Mouse (Mus musculus) forebrain, embryonic 12.5 days (tissue): ENCODE measurements around the gene Exoc3l2. TPM values are rescaled to one million over a fixed set of nuclear protein-coding genes. Genes with fewer than 3 reads are reported as not detected.
A peak's percentile ranks its signal among the peaks of the same experiment; 100 is the strongest.

Experiments
- ATAC-seq: fragments of 200-750 bp; cut with Nextera tagmentation; 2 replicates; pipeline ENCODE4 v1.8.0; 2017; ENCODE audit warnings: moderate TSS enrichment; ENCODE audit not compliant: low FRiP score
- H3K27ac ChIP-seq: fragments of 300-500 bp; sonication (generic); 2 replicates; pipeline ENCODE4 v1.5.1; 2016; ENCODE audit warnings: mild to moderate bottlenecking
- H3K27me3 ChIP-seq: fragments of 300-500 bp; sonication (generic); 2 replicates; pipeline ENCODE4 v1.6.1; 2016; ENCODE audit warnings: mild to moderate bottlenecking
- H3K36me3 ChIP-seq: fragments of 300-500 bp; sonication (generic); replicated peaks from 2 replicates; pipeline ENCODE4 v1.6.1; 2016; ENCODE audit warnings: mild to moderate bottlenecking
- H3K4me1 ChIP-seq: fragments of 300-500 bp; sonication (generic); 2 replicates; pipeline ENCODE4 v1.6.1; 2016
- H3K4me2 ChIP-seq: fragments of 300-500 bp; sonication (generic); 2 replicates; pipeline ENCODE4 v1.6.1; 2016; ENCODE audit warnings: mild to moderate bottlenecking, moderate library complexity
- H3K4me3 ChIP-seq: fragments of 300-500 bp; sonication (generic); replicated peaks from 2 replicates; pipeline ENCODE4 v1.5.1; 2016; ENCODE audit warnings: mild to moderate bottlenecking
- H3K9ac ChIP-seq: fragments of 300-500 bp; sonication (generic); 2 replicates; pipeline ENCODE4 v1.6.1; 2016; ENCODE audit warnings: mild to moderate bottlenecking
- H3K9me3 ChIP-seq: fragments of 300-500 bp; sonication (generic); 2 replicates; pipeline ENCODE4 v1.6.1; 2016
- WGBS: fragments of 180-500 bp; shearing (Covaris S2); methylation state at CpG from one replicate; pipeline ENCODE4 v1.1.7; 2016; 5-methylcytosine and 5-hydroxymethylcytosine counted together
- polyA plus RNA-seq: library from polyadenylated mRNA; unstranded; fragments of >200 nt; fragmentation: Nextera tagmentation; extraction: Ambion mirVana; gene quantifications from 2 replicates; pipeline ENCODE4 v1.2.1, GENCODE M21; 2016

The Exoc3l2 gene
- polyA plus RNA-seq, 1 experiment from 2014 or later = 0.51 TPM

DNA sequence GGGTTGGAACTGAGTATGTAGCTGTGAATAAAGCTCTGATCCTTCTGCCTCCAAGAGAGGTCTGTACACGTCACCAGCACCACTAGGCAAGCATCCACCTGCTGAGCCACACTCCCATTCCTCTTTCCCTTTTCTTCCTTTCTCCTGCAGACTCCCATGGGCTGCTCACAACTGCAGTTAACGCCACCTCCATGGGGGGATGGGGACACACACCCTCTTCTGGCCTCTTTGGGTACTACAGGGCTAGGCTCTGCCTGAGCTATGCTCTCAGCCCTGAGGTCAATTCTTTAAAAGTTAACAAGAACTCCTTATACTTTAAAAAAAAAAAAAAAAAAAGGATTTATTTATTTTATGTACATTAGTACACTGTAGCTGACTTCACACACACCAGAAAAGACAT, 30.7 kb upstream of the Exoc3l2 start:
- WGBS = 96% methylated on average over 2 of the region's 2 CpGs
- no peak overlapping the region for H3K9ac ChIP-seq
- no peak for ATAC-seq
- H3K4me3 ChIP-seq = no peak overlapping the region
- H3K4me2 ChIP-seq = no peak overlapping the region
- H3K27ac ChIP-seq = no peak overlapping the region
- H3K36me3 ChIP-seq = peaks cover 97% of the 10 kb centered on the region
- no peaks in the 10 kb centered on the region for H3K9me3 ChIP-seq
- no peaks in the 10 kb centered on the region for H3K27me3 ChIP-seq
- no peaks in the 10 kb centered on the region; the same call in 1 of the 2 replicates for H3K4me1 ChIP-seq

GRCm38 (mm10) chr7:19436276-19436675, 26.9 kb upstream of the Exoc3l2 start:
- H3K4me1 ChIP-seq = no peaks in the 10 kb centered on the region
- no peaks in the 10 kb centered on the region for H3K27me3 ChIP-seq
- no peak for ATAC-seq
- H3K9ac ChIP-seq = no peak overlapping the region
- no peak overlapping the region for H3K27ac ChIP-seq
- H3K9me3 ChIP-seq = no peaks in the 10 kb centered on the region
- H3K4me2 ChIP-seq = no peak overlapping the region
- WGBS = 93% methylated on average over 2 of the region's 2 CpGs
- no peak overlapping the region for H3K4me3 ChIP-seq
- peaks cover 87% of the 10 kb centered on the region for H3K36me3 ChIP-seq

GRCm38 (mm10) chr7:19437048-19437447, 26.1 kb upstream of the Exoc3l2 start:
- Histone ChIP-seq H3K27me3 (no peaks in the 10 kb centered on the region), H3K36me3 (peaks cover 87% of the 10 kb centered on the region), H3K9me3 (no peaks in the 10 kb centered on the region), H3K4me2 (no peak overlapping the region), H3K9ac (no peak overlapping the region), H3K4me1 (no peaks in the 10 kb centered on the region), H3K4me3 (no peak overlapping the region), H3K27ac (no peak overlapping the region)
- no peak for ATAC-seq
- 78% methylated on average over 9 of the region's 9 CpGs for WGBS

- H3K27me3 ChIP-seq = no peaks in the 10 kb centered on the region
- H3K4me1 ChIP-seq = no peaks in the 10 kb centered on the region
- ATAC-seq = no peak
- no peak overlapping the region for H3K4me3 ChIP-seq
- no peaks in the 10 kb centered on the region for H3K9me3 ChIP-seq
- H3K36me3 ChIP-seq = peaks cover 80% of the 10 kb centered on the region
- no peak overlapping the region for H3K9ac ChIP-seq
- H3K4me2 ChIP-seq = no peak overlapping the region
- no peak overlapping the region for H3K27ac ChIP-seq
- WGBS = 88% methylated on average over 9 of the region's 9 CpGs
Measured at GRCm38 (mm10) chr7:19441448-19442091, 21.6 kb upstream of the Exoc3l2 start.

- no peak for ATAC-seq
- no peaks in the 10 kb centered on the region for H3K9me3 ChIP-seq
- WGBS = 43% methylated on average over 3 of the region's 3 CpGs
- no peak overlapping the region for H3K9ac ChIP-seq
- H3K36me3 ChIP-seq = peaks cover 86% of the 10 kb centered on the region
- H3K4me3 ChIP-seq = no peak overlapping the region
- no peak overlapping the region for H3K27ac ChIP-seq
- no peak overlapping the region for H3K4me2 ChIP-seq
- H3K27me3 ChIP-seq = no peaks in the 10 kb centered on the region
- H3K4me1 ChIP-seq = no peaks in the 10 kb centered on the region
Measured at GRCm38 (mm10) chr7:19443344-19443743, 19.8 kb upstream of the Exoc3l2 start.

- H3K27me3 ChIP-seq = no peaks in the 10 kb centered on the region
- 87% methylated on average over 12 of the region's 12 CpGs for WGBS
- peaks cover 90% of the 10 kb centered on the region for H3K36me3 ChIP-seq
- no peak overlapping the region for H3K4me2 ChIP-seq
- ATAC-seq = no peak
- H3K4me1 ChIP-seq = no peaks in the 10 kb centered on the region
- H3K4me3 ChIP-seq = no peak overlapping the region
- no peak overlapping the region for H3K9ac ChIP-seq
- H3K9me3 ChIP-seq = no peaks in the 10 kb centered on the region
- no peak overlapping the region for H3K27ac ChIP-seq
Measured at GRCm38 (mm10) chr7:19444801-19445200, 18.3 kb upstream of the Exoc3l2 start.

GRCm38 (mm10) chr7:19447689-19448088, 15.4 kb upstream of the Exoc3l2 start:
- H3K27ac ChIP-seq = no peak overlapping the region
- no peaks in the 10 kb centered on the region for H3K4me1 ChIP-seq
- H3K4me2 ChIP-seq = no peak overlapping the region
- WGBS = 95% methylated on average over 16 of the region's 16 CpGs
- no peak overlapping the region for H3K9ac ChIP-seq
- H3K4me3 ChIP-seq = no peak overlapping the region
- peaks cover 88% of the 10 kb centered on the region for H3K36me3 ChIP-seq
- no peaks in the 10 kb centered on the region for H3K27me3 ChIP-seq
- ATAC-seq = no peak
- H3K9me3 ChIP-seq = no peaks in the 10 kb centered on the region

DNA sequence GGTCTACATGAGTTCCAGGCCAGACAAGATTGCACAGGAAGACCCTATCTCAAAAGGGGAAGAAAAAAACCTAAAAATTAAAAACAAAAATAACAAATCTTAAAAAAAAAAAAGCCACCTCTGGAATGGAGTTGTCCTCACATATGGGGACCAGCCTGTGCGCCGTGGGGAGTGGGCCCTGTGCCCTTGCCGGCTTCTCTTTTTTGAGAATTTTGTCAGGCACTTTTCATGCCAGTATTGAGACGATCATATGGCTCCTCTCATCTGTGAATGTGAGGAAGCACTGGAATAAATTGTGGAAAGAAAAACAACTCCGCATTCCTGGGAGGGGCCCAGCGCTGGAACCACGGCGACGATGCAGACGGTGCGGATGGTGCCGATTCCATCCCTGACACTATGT, 14.0 kb upstream of the Exoc3l2 start:
- no peak for ATAC-seq

GRCm38 (mm10) chr7:19455186-19455585, 7.9 kb upstream of the Exoc3l2 start:
- 0 out of 2 replicates have a peak, but pooled peaks cover 3% of the 10 kb centered on the region for H3K27me3 ChIP-seq
- 91% methylated on average over 4 of the region's 4 CpGs for WGBS
- H3K27ac ChIP-seq = no peak overlapping the region
- H3K36me3 ChIP-seq = peaks cover 30% of the 10 kb centered on the region
- H3K4me3 ChIP-seq = no peak overlapping the region
- H3K9ac ChIP-seq = no peak overlapping the region
- no peak overlapping the region for H3K4me2 ChIP-seq
- peaks cover 31% of the 10 kb centered on the region for H3K4me1 ChIP-seq
- ATAC-seq = no peak
- H3K9me3 ChIP-seq = no peaks in the 10 kb centered on the region

More for the DNA sequence above, 14.0 kb upstream of the Exoc3l2 start:
- Histone ChIP-seq H3K9me3 (no peaks in the 10 kb centered on the region), H3K9ac (no peak overlapping the region), H3K4me3 (no peak overlapping the region), H3K27ac (no peak overlapping the region), H3K4me2 (no peak overlapping the region), H3K36me3 (peaks cover 77% of the 10 kb centered on the region), H3K27me3 (no peaks in the 10 kb centered on the region), H3K4me1 (no peaks in the 10 kb centered on the region)
- 90% methylated on average over 12 of the region's 12 CpGs for WGBS

- Histone ChIP-seq H3K27me3 (peaks cover 6% of the 10 kb centered on the region; the same call in 1 of the 2 replicates), H3K9ac (no peak overlapping the region), H3K4me1 (peaks cover 31% of the 10 kb centered on the region), H3K4me3 (no peak overlapping the region), H3K4me2 (no peak overlapping the region), H3K9me3 (no peaks in the 10 kb centered on the region), H3K27ac (no peak overlapping the region), H3K36me3 (peaks cover 25% of the 10 kb centered on the region)
- 86% methylated on average over 11 of the region's 11 CpGs for WGBS
- ATAC-seq = no peak
Measured at GRCm38 (mm10) chr7:19455819-19456495, 7.2 kb upstream of the Exoc3l2 start.

GRCm38 (mm10) chr7:19456628-19457027, 6.5 kb upstream of the Exoc3l2 start:
- Histone ChIP-seq H3K27me3 (peaks cover 6% of the 10 kb centered on the region; the same call in 1 of the 2 replicates), H3K36me3 (peaks cover 18% of the 10 kb centered on the region), H3K9me3 (no peaks in the 10 kb centered on the region), H3K4me3 (0 out of 2 replicates have a peak overlapping the region, but pooled peaks have one; percentile 96), H3K27ac (no peak overlapping the region), H3K9ac (no peak overlapping the region), H3K4me1 (peaks cover 31% of the 10 kb centered on the region), H3K4me2 (peak overlapping the region; percentile 98)
- 96% methylated on average over 7 of the region's 7 CpGs for WGBS
- no peak for ATAC-seq

DNA sequence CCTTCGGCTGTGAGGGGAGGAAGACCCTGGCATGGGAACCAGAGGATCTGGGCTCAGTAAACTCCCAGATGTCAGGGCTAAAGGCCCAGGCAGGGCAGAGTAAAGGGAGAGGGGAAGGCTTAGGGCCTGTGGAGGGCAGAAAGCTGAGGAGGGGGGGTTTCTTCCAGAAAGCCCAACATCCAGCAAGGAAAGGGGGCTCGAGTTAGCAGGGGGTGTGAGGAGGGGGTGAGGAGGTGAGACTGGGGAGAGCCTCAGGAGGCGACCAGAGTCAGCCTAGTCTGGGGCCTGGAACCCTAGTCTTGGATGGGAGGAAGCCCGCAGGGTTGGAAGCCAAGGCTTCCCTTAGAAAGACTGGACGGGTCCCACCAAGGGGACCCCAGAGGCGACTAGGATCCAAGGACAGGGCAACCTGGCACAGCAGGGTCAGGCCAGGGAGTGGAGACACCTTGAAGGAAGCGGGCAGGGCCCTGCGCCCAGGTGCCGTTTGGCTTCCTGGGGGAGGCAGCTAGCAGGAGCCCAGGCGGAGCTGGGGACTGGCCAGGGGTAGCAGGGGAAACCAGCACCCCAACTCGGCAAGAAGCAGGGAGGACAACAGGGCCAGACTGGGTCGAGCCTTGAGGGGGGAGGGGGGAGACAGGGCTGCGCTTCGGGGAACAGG, 5.6 kb upstream of the Exoc3l2 start:
- no peak for ATAC-seq
- Histone ChIP-seq H3K4me3 (peak overlapping the region; percentile 96), H3K9me3 (no peaks in the 10 kb centered on the region), H3K4me1 (peaks cover 31% of the 10 kb centered on the region), H3K4me2 (peak overlapping the region; percentile 98), H3K36me3 (peaks cover 9% of the 10 kb centered on the region), H3K9ac (peak overlapping the region; percentile 93), H3K27ac (peak overlapping the region; percentile 80; the same call in 1 of the 2 replicates), H3K27me3 (peaks cover 10% of the 10 kb centered on the region)
- 9% methylated on average over 14 of the region's 14 CpGs for WGBS
